Comparison of ENCODE assay signal across 9 mouse cellular contexts in genomic region chr1:134093771-134094526, GRCm38 (mm10). TPM values are rescaled to one million over a fixed set of nuclear protein-coding genes. Genes with fewer than 3 reads are reported as not detected.
DNase-seq lines count a peak whose midpoint lies in the region; ATAC-seq lines count a peak whose summit lies in the region.
"Had no signal": no experiment of that assay in that cellular context is flagged by ENCODE, and none has a peak within 500 bp of the region (broad histone marks: within the 10 kb centered on the region; RNA-seq: fewer than 3 reads in every experiment).

No protein-coding gene starts in this region.

- no peaks in the 10 kb centered on the region for H3K27me3 ChIP-seq in embryonic facial prominence, embryonic 14.5 days (replicated peaks; ENCODE audit: control insufficient read depth, insufficient read depth, low read length)
- no peaks in the 10 kb centered on the region for H3K27me3 ChIP-seq in intestine, embryonic 15.5 days (replicated peaks)
- no peaks in the 10 kb centered on the region for H3K27me3 ChIP-seq in stomach, embryonic 16.5 days (ENCODE audit: control insufficient read depth, insufficient read depth, low read length)

- H3K4me3 ChIP-seq in embryonic facial prominence, embryonic 14.5 days (ENCODE audit: low read depth, low read length), result no peak overlapping the region; the same call in 1 of the 2 replicates
- H3K4me3 ChIP-seq in intestine, embryonic 15.5 days (replicated peaks), result peak overlapping the region; percentile 44; the same call in 1 of the 2 replicates
- peak overlapping the region; percentile 26; the same call in 1 of the 2 replicates for H3K4me3 ChIP-seq in macrophage (ENCODE audit: inconsistent target)
- no peak overlapping the region; the same call in 1 of the 2 replicates for H3K4me3 ChIP-seq in stomach, embryonic 16.5 days (replicated peaks; ENCODE audit: low read length)

- H3K9me3 ChIP-seq in embryonic facial prominence, embryonic 14.5 days (ENCODE audit: control insufficient read depth, low read length), result no peaks in the 10 kb centered on the region
- no peaks in the 10 kb centered on the region for H3K9me3 ChIP-seq in intestine, embryonic 15.5 days
- H3K9me3 ChIP-seq in stomach, embryonic 16.5 days (replicated peaks; ENCODE audit: control insufficient read depth, low read length), result no peaks in the 10 kb centered on the region

- H3K79me2 ChIP-seq in macrophage (ENCODE audit: inconsistent target), result no peaks in the 10 kb centered on the region

- H3K4me1 ChIP-seq in embryonic facial prominence, embryonic 14.5 days (ENCODE audit: control insufficient read depth, insufficient read depth, low read length), result peaks cover 54% of the 10 kb centered on the region
- peaks cover 59% of the 10 kb centered on the region for H3K4me1 ChIP-seq in intestine, embryonic 15.5 days (replicated peaks)
- H3K4me1 ChIP-seq in stomach, embryonic 16.5 days (ENCODE audit: control insufficient read depth, insufficient read depth, low read length), result peaks cover 66% of the 10 kb centered on the region

- H3K27ac ChIP-seq in embryonic facial prominence, embryonic 14.5 days (replicated peaks; ENCODE audit: low read depth, low read length), result peak overlapping the region; percentile 84
- peak overlapping the region; percentile 90 for H3K27ac ChIP-seq in intestine, embryonic 15.5 days
- peak overlapping the region; percentile 96 for H3K27ac ChIP-seq in macrophage
- peak overlapping the region; percentile 99 for H3K27ac ChIP-seq in stomach, embryonic 16.5 days (ENCODE audit: low read length)

- H3K36me3 ChIP-seq in embryonic facial prominence, embryonic 14.5 days (ENCODE audit: control insufficient read depth, insufficient read depth, low read length), result no peaks in the 10 kb centered on the region
- H3K36me3 ChIP-seq in intestine, embryonic 15.5 days, result no peaks in the 10 kb centered on the region
- H3K36me3 ChIP-seq in macrophage (ENCODE audit: inconsistent target), result no peaks in the 10 kb centered on the region
- no peaks in the 10 kb centered on the region for H3K36me3 ChIP-seq in stomach, embryonic 16.5 days (ENCODE audit: control insufficient read depth, insufficient read depth, low read length)

- no peak for ATAC-seq in embryonic facial prominence, embryonic 14.5 days (ENCODE audit: low read depth)
- no peak for ATAC-seq in intestine, embryonic 15.5 days
- ATAC-seq in stomach, embryonic 16.5 days (ENCODE audit: insufficient read depth, low FRiP score), result no peak

- peak; percentile 59 to 64 for DNase-seq in spleen, adult 18-20 months
- no peak for DNase-seq in spleen, adult 12 weeks (ENCODE audit: low spot score)
- no peak for DNase-seq in embryonic facial prominence, embryonic 14.5 days (ENCODE audit: low spot score)
- no peak for DNase-seq in gastrocnemius, postnatal 14 days
- DNase-seq in ovary, adult 18-20 months (ENCODE audit: low spot score), result no peak

- H3K4me2 ChIP-seq in embryonic facial prominence, embryonic 14.5 days (ENCODE audit: low read depth, low read length), result peak overlapping the region; percentile 74
- H3K4me2 ChIP-seq in intestine, embryonic 15.5 days (replicated peaks), result peak overlapping the region; percentile 88
- peak overlapping the region; percentile 82 for H3K4me2 ChIP-seq in stomach, embryonic 16.5 days (ENCODE audit: low read depth, low read length)

- WGBS in embryonic facial prominence, embryonic 14.5 days, result 59% methylated on average over 13 of the region's 13 CpGs
- 69% methylated on average over 13 of the region's 13 CpGs for WGBS in intestine, embryonic 15.5 days
- 10% methylated on average over 13 of the region's 13 CpGs for WGBS in macrophage (ENCODE audit: missing documents)
- WGBS in stomach, embryonic 16.5 days, result 51% methylated on average over 13 of the region's 13 CpGs

- H3K9ac ChIP-seq in embryonic facial prominence, embryonic 14.5 days (ENCODE audit: low read depth, low read length), result peak overlapping the region; percentile 58; the same call in 1 of the 2 replicates
- no peak overlapping the region for H3K9ac ChIP-seq in intestine, embryonic 15.5 days
- H3K9ac ChIP-seq in stomach, embryonic 16.5 days (ENCODE audit: low read length), result peak overlapping the region; percentile 80; the same call in 1 of the 2 replicates

- intact Hi-C loops in gastrocnemius, postnatal 14 days (cut with DNase I; ENCODE audit: low total_unique reads), result no loop called here

RNA-seq across cellular contexts. Expression of gene Btg2, which starts 15.0 kb away (rescaled TPM):
- polyA plus RNA-seq in embryonic facial prominence, embryonic 14.5 days (2014; fragmentation: Nextera tagmentation; extraction: Ambion mirVana), result 37.9 and 41.3 TPM in 2 replicates
- polyA plus RNA-seq in intestine, embryonic 15.5 days (2015; fragmentation: Nextera tagmentation; extraction: Ambion mirVana), result 41.0 and 41.3 TPM in 2 replicates
- 100 to 1,000 TPM in 8 of 26 experiments, 10 to 100 TPM in 17, 1 to 10 TPM in 1; 3.8 to 604 (median 54.5) TPM for total RNA-seq in macrophage (2018; cell fraction: chromatin; rRNA removed)
- total RNA-seq in macrophage (2018; cell fraction: cytosol; rRNA removed), result 100 to 1,000 TPM in 15 of 26 experiments, 10 to 100 TPM in 10, 1 to 10 TPM in 1; 9.1 to 625 (median 124) TPM
- total RNA-seq in macrophage (2018; cell fraction: nucleus; rRNA removed), result 1,000 to 10,000 TPM in 1 of 26 experiments, 100 to 1,000 TPM in 16, 10 to 100 TPM in 9; 15.8 to 1,019 (median 166) TPM
- polyA plus RNA-seq in macrophage (2018), result 3.9 to 21.4 TPM (median 6.0 TPM) in 3 replicates
- 98.5 and 110 TPM in 2 replicates for polyA plus RNA-seq in stomach, embryonic 16.5 days (2015; fragmentation: Nextera tagmentation; extraction: Ambion mirVana)
- 10 to 100 TPM; 19.7 to 44.2 TPM for total RNA-seq in gastrocnemius, postnatal 14 days (2021)

RNA-seq across cellular contexts. Expression of gene Chit1, which starts 17.1 kb away (rescaled TPM):
- polyA plus RNA-seq in embryonic facial prominence, embryonic 14.5 days (2014; fragmentation: Nextera tagmentation; extraction: Ambion mirVana), result 0.18 and 0.43 TPM in 2 replicates
- not detected in 2 replicates for polyA plus RNA-seq in intestine, embryonic 15.5 days (2015; fragmentation: Nextera tagmentation; extraction: Ambion mirVana)
- total RNA-seq in macrophage (2018; cell fraction: chromatin; rRNA removed), result not detected
- total RNA-seq in macrophage (2018; cell fraction: cytosol; rRNA removed), result not detected
- total RNA-seq in macrophage (2018; cell fraction: nucleus; rRNA removed), result not detected
- polyA plus RNA-seq in macrophage (2018), result not detected in 3 replicates
- polyA plus RNA-seq in stomach, embryonic 16.5 days (2015; fragmentation: Nextera tagmentation; extraction: Ambion mirVana), result 4.8 and 8.4 TPM in 2 replicates
- not detected for total RNA-seq in gastrocnemius, postnatal 14 days (2021)
- polyA plus RNA-seq: embryonic facial prominence, embryonic 11.5 days had no signal

RNA-seq across cellular contexts. Expression of gene Fmod, which starts 56.9 kb away (rescaled TPM):
- polyA plus RNA-seq in embryonic facial prominence, embryonic 14.5 days (2014; fragmentation: Nextera tagmentation; extraction: Ambion mirVana), result 40.8 and 44.2 TPM in 2 replicates
- 8.5 and 9.2 TPM in 2 replicates for polyA plus RNA-seq in intestine, embryonic 15.5 days (2015; fragmentation: Nextera tagmentation; extraction: Ambion mirVana)
- total RNA-seq in macrophage (2018; cell fraction: chromatin; rRNA removed), result 1 to 10 TPM in 1 of 26 experiments, under 1 TPM in 1, not detected in 24; 0.16 to 9.7 TPM
- total RNA-seq in macrophage (2018; cell fraction: cytosol; rRNA removed), result not detected
- total RNA-seq in macrophage (2018; cell fraction: nucleus; rRNA removed), result 1 to 10 TPM in 1 of 26 experiments, not detected in 25; 1.2 TPM
- polyA plus RNA-seq in macrophage (2018), result not detected in 3 replicates
- polyA plus RNA-seq in stomach, embryonic 16.5 days (2015; fragmentation: Nextera tagmentation; extraction: Ambion mirVana), result 12.3 and 13.1 TPM in 2 replicates
- 100 to 1,000 TPM; 197 to 203 TPM for total RNA-seq in gastrocnemius, postnatal 14 days (2021)

Comparison
In these comparisons a context has a peak if more than half of its experiments do, and no peak if none do; other contexts are left out.
1. DNase-seq: peak in spleen, adult 18-20 months (2 of 2); none in spleen, adult 12 weeks (single experiment), embryonic facial prominence, embryonic 14.5 days (single experiment), gastrocnemius, postnatal 14 days (single experiment) and ovary, adult 18-20 months (single experiment).
2. H3K4me3 ChIP-seq: peak in intestine, embryonic 15.5 days (single experiment) and macrophage (single experiment); none in embryonic facial prominence, embryonic 14.5 days (single experiment) and stomach, embryonic 16.5 days (single experiment).
3. Peak in every context shown above with its lines, with median percentiles within 50 percentile points of each other: H3K27ac ChIP-seq and H3K4me2 ChIP-seq.